Mouse (Mus musculus) WW6 (cell line): Measurements from ENCODE around the gene Cabcoco1.

ENCODE experiments used
- DNase-seq: peaks from one replicate; pipeline ENCODE4 v3.0.0-alpha.2; 2013; ENCODE audit warnings: low read depth, low spot score

Gene Cabcoco1

DNA sequence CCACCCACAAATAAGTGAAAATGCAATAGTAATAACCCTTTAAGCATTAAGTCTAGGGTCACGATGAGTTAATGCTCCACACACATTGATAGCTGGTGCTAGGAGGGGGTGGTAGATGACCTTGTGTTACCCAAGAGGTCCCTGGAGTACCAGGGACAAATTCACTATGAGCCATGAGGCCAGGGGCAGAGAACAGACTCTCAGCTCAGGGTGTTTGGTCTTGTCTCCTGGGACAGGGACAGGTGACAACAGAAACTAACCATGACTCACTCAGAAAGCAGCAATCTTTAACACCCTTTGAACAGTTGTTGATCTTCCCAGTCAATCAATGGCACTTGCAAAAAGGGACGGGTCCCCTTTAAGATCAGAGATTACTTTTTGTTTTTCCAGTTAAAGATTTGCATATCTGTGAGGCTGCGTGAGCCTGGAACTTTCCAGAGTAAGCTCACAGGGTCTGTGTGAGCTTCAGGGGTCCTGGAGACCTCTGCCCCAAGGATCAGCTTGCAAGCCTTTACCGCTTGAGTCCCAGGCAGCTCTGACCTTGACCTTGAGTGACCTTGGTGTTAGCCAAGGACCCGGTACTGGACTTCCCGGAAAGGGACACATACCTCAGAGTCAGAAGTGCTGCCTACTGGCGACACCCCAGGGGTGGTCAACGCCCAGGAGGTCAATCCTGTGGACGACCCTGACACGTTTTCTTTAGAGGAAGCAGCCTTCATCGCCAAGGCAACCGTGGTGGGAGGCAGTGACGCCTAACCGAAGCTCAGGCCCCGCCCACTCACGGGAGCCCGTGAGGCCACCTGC is at the start of gene Cabcoco1:
Gene Cabcoco1, minus strand, starts transcription at position 758 of the 804 bp plus-strand sequence.
- DNase-seq = peak; percentile 56

DNA sequence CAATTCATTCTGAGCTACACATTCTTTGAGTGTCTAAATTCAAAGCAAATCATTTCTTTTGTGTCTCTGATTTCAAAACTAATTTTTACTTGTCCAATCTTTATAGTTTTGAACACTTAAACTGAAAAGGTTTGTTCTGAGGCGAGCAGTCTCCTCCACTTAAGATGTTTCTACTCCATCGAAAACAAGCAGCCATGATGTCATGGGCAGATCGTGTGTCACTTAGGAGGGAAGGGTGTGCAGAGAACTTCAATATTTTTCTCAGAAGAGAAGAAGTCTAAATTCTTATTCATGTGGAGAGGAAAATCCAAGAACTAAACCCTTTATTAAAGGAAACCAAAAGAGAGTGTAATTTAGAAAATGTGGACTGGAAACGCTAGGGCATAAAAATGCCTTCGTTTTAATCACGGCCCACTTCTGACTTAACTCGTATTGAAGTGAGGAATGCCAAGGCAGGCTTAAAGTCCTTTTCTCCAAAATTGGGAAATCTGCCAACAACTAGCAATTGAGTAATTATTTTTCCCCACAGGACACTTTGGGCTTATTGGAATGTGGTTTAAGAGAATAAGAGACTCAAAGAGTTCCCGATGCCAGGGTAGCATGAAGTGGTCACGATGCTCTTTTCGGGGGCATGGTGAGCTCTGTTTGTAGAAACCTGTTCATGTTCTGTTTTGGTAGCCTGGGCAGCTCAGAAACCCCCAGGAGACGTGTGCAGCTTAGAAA is 48.0 kb upstream of the Cabcoco1 start:
- DNase-seq = no peak

GRCm38 (mm10) chr10:68587416-68588040 is 45.8 kb upstream of the Cabcoco1 start:
- DNase-seq = no peak

DNA sequence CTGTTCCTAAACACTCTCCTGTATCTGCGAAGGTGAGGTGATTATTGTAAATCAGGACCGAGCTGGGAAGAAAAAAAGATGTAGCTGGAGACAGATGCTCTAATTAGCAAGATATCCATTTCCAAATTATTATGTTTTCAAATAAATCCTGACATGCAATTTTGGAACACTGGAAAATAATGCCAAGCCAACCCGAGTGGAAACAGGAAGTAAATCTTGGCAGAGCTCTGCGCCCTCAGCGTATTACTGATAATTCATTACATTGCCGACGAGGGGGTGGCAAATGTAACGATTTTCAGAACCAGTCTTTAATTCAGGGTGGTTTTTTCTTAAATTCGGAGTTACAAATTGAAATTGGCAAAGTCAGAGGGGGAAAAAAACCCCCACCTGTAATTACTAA is 35.6 kb upstream of the Cabcoco1 start:
- no peak for DNase-seq

GRCm38 (mm10) chr10:68568172-68568571 is 26.5 kb upstream of the Cabcoco1 start:
- no peak for DNase-seq

DNA sequence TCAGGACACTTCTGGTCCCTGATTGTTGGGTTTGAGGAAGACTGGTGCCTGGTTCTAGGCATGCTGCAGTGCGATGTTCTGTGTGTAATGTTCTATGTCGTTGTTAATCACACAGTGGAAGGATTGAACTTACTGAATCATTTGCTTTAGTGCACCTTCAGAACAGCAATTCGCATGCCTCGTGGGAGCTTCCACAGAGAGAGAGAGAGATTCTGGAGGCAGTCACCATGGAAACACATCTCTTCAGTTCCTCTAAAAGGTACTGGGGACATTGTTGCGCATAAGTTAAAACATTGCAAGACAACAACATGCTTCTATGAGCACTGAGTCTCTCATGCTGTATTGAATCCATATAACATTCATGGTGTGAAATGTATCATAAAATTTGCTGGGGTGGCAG is 20.6 kb upstream of the Cabcoco1 start:
- DNase-seq = no peak

DNA sequence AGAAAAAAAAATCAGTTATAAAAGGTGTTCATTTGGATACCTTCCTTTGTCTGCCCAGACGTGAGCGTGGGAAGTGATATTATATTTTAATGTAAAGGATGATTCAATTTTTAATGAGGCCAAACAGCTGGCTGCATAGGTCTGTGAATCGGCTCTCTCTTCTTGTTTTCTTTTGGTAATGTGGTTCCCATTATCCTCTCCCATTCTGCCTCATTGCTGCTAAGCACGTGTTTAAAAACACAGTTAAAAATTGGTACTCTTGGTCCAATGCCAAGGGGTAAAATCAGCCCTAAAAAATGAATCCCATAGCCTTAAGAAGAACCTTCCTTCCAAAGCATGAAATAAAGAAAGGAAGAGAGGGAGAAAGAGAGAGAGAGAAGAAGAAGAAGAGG is 17.1 kb upstream of the Cabcoco1 start:
- DNase-seq = no peak

DNA sequence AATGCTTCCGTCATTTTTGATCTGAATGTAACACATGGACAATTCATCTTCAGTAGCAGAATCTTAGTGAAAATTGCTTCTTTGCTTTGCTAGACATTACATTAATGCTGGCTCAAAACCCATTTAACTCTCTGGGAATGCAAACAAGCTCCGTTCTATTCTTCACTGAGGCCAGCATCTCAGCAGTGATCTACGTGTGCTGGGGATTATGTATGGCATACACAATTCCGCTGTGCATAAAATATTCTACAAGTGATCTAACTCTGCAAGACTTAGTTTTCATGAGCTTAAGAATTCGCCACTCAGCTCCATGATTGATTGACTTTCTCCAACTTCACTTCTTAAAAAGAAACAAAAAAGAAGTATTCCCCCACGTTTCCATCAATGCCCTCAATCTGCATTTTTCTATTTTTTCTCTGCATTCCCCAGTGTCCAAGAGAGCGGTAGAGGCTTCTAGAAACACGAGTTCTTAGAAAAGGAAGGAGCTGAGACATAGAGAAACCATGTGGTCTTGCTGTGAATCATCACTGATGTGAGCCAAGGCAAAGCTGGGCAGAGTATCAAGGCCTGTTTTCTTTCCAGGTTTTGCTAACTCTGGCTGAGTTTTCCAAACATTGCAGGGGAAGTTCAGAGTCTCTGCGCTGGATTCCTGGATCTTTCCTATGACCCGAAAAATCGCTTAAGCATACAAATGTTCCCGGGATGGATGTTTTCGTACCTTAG is 16.6 kb upstream of the Cabcoco1 start:
- DNase-seq = no peak

DNA sequence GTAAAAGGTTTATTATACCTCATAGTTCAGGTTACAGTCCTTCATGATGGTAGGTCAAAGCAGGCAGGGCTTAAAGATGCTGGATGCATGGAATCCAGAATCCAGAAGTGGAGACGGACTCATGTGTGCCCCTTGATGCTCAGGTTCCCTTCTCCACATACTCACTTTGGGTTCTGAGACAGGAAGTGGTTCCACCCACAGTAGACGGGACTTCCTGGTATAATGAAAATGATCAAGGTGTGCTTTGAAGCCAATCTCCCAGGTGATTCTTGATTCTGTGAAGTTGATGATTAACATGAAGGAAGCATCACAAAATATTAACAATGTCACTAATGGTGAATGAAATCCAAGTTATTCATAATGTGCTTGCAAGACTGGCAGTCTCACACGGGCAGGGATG is 12.0 kb upstream of the Cabcoco1 start:
- no peak for DNase-seq

- no peak for DNase-seq
Observed at GRCm38 (mm10) chr10:68552556-68552955, 10.9 kb upstream of the Cabcoco1 start.

DNA sequence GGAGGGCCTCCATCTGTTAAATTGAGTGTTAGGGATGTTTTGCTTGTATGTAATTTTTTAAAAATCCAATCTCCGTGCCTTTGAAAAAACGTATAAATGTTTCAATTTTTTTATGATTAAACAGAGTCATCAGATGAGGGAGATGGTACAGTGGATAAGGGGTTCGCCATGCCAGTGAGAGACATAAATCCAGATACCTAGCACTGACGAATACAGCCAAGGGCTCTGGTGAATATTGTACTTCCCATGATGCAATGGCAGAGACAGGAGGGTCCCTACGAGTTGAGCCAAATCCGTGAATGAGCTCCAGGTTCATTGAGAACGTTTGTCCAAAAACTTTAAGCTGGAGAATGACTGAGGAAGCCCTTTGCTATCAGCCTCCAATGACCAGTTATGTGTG is 9.6 kb upstream of the Cabcoco1 start:
- no peak for DNase-seq

DNA sequence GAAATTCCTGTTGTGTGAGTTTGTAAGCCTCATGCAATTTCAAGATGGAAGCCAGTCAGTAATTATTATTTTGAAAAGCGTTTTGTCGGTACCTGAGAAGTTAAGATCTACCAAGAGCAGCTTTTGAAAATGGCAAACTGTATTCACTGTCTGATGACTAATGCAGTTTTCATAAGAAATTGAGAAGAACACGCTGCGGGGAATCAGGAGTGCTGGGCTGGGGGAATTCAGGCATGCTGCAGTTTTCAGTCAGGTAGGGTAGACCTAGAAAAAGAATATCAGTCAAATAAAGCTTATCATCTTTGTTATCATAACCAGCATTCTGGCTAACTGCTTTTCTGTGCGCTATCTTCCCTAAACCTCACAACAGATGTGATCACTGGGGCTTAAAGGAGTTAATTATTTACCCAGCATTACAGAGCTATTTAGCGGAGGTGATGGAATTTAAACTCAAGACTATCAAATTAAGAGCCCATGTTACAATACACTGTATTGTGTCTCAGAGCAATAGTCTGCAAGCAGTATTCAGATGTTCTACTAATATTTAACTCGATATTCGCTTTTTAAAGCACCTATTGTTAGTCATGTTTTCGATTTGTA is 9.1 kb upstream of the Cabcoco1 start:
- DNase-seq = no peak

GRCm38 (mm10) chr10:68543107-68543506 is 1.4 kb upstream of the Cabcoco1 start:
- no peak for DNase-seq

DNA sequence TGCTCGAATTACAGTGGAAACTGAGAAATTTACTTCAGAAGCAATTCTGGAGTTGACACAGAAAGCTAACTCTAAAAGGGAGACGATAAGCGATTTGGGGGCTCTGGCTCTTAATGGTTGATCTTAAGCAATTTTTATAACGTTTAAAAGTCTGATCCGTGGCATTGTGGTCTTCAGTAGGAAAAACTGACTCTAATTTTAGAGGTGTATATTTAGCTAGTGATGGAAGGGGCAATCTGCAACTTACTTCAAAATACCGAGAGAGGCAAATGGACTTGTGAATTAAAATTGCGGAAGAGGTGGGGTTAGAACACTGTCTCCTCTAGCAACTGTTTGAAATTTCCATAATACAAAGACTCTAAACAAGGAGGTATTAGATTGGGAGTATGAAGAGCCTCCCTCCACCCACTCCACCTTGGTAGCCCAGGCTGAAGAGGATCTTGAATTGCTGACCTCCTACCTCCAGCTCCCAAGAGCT is 286 bp upstream of the Cabcoco1 start:
- no peak for DNase-seq

DNA sequence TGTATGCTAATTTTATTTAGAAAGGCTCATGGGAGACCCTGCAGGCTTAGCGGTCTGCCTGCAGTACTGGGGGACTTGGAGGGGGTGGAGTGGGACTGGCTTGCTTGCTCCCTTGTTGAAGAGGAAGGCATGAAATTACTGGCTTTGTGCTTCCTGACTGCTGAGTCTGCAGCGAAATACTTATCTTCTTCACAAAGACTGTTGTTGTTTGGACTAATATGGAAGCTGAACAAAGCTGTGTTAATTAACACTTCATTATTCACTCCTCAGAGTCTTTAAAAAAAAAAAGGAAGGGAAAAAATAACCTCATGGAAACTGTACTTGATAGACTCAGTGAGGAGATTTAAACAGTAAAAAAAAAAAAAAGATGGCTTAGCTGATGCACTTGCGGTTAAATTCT is 1.1 kb downstream of the Cabcoco1 start:
- no peak for DNase-seq

GRCm38 (mm10) chr10:68537261-68537950 is 4.3 kb downstream of the Cabcoco1 start:
- no peak for DNase-seq

DNA sequence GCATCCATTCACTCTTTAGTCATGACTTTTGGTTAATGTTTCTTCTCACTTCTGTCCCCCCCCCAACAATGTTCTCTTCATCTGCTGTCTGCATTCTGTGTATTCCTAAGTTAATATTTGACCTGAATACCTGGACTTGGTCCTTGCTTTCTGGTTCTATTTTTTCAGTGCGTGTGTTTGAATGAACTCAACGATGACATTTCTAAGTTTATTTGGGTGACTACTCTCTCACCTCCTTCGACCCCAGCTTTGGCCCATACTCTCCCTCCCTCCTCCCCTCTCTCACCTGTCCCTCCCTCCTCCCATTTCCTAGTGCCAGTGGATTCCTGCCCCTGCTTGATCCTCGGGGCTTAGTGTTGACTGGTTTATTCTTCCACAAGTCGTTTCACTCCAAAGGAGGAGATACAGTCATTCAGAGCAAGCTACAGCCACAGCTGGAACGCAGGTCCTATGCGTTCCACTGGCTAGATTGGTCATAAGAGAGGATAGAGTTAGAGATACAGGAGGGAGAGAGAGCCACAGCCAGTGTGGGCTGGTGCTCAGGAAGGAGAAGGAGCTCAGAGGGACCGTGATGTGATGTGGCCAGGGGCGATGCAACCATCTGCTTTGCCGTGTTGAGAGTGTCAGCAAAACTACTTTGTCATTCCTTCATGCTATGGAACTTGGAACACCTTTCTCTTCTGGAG is 12.2 kb downstream of the Cabcoco1 start:
- no peak for DNase-seq

- DNase-seq = no peak
Observed at GRCm38 (mm10) chr10:68528958-68529357, 12.7 kb downstream of the Cabcoco1 start.

DNA sequence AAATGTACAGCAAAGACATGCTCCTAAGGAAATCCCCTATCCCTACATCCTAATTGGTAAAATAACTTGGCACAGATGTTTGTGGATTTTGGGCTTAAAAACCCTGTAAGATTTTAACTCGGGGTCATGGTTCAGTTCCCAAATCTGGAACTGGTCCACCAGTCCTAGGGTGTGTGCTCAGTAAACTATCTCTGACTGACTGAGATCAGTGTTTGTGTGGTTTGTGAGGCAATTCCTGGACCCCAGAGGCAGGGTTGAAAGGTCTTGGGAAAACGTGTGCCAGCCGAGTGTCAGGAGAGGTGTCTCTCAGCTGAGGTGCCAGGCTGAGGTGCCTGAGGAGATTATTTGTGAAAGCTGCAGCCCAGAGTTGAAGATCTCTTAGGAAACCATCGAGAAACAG is 19.6 kb downstream of the Cabcoco1 start:
- no peak for DNase-seq

DNA sequence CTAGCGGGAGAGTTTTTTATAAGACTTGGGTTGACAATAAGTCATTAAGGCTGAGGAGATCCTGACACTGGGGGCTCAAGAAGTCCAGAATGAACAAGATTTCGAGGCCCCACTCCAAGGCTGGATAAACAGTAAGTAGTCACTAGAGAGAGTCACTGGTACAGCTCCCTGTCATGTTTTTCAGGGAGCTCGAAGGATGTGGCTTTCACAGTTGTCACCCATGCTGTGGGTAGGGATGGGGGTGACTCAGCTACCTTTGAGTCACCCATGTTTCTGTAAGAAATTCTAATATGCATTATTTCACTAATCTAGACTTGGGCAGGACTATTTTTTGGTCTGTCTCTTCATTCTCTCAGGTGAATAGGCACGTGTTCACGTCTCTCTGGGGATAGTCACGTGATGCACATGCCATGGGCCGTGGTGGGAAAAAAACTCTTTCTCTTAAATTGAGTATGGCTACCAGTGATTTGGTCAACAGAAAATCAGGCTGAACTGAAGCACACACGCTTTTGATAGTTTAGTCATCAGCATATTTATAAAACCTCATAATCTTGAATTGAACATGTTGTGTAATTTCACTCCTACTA is 29.2 kb downstream of the Cabcoco1 start:
- DNase-seq = no peak
